Mouse (Mus musculus): ENCODE results near the gene Nod1. TPM values are rescaled to one million over a fixed set of nuclear protein-coding genes. Genes with fewer than 3 reads are reported as not detected.

Gene Nod1
- polyA plus RNA-seq, 1 experiment from 2014 or later = 4.2 TPM

- H3K36me3 ChIP-seq = peaks cover 6% of the 10 kb centered on the region; the same call in 1 of the 2 replicates
- H3K27ac ChIP-seq (replicated peaks) = no peak overlapping the region
- no peak overlapping the region for H3K4me3 ChIP-seq
- no peaks in the 10 kb centered on the region for H3K27me3 ChIP-seq (replicated peaks)
- 71% methylated on average over 4 of the region's 4 CpGs for WGBS
- no peak for ATAC-seq (ENCODE audit: extremely low read depth, insufficient number of reproducible peaks, low FRiP score, low TSS enrichment)
- no peak overlapping the region for H3K4me2 ChIP-seq
- no peaks in the 10 kb centered on the region for H3K9me3 ChIP-seq
- no peak overlapping the region for H3K9ac ChIP-seq
- peaks cover 33% of the 10 kb centered on the region for H3K4me1 ChIP-seq
These were observed 92.3 kb downstream of the Nod1 start for GRCm38 (mm10) chr6:54880086-54880485.

- H3K27me3 ChIP-seq (replicated peaks) = no peaks in the 10 kb centered on the region
- H3K4me3 ChIP-seq = no peak overlapping the region
- peaks cover 33% of the 10 kb centered on the region for H3K4me1 ChIP-seq
- H3K9me3 ChIP-seq = no peaks in the 10 kb centered on the region
- no peak overlapping the region for H3K9ac ChIP-seq
- peaks cover 6% of the 10 kb centered on the region; the same call in 1 of the 2 replicates for H3K36me3 ChIP-seq
- H3K27ac ChIP-seq (replicated peaks) = 0 out of 2 replicates have a peak overlapping the region, but pooled peaks have one; percentile 5
- no peak overlapping the region for H3K4me2 ChIP-seq
- no peak for ATAC-seq (ENCODE audit: extremely low read depth, insufficient number of reproducible peaks, low FRiP score, low TSS enrichment)
These were observed 93.9 kb downstream of the Nod1 start for GRCm38 (mm10) chr6:54878546-54878945.

GRCm38 (mm10) chr6:54877651-54878050, 94.8 kb downstream of the Nod1 start:
- no peak overlapping the region for H3K4me3 ChIP-seq
- peaks cover 6% of the 10 kb centered on the region; the same call in 1 of the 2 replicates for H3K36me3 ChIP-seq
- peaks cover 33% of the 10 kb centered on the region for H3K4me1 ChIP-seq
- no peaks in the 10 kb centered on the region for H3K27me3 ChIP-seq (replicated peaks)
- ATAC-seq (ENCODE audit: extremely low read depth, insufficient number of reproducible peaks, low FRiP score, low TSS enrichment) = no peak
- H3K9ac ChIP-seq = no peak overlapping the region
- no peak overlapping the region for H3K27ac ChIP-seq (replicated peaks)
- H3K9me3 ChIP-seq = no peaks in the 10 kb centered on the region
- 72% methylated on average over 3 of the region's 3 CpGs for whole genome bisulfite sequencing
- H3K4me2 ChIP-seq = no peak overlapping the region

GRCm38 (mm10) chr6:54876782-54877181, 95.6 kb downstream of the Nod1 start:
- no peak overlapping the region for H3K9ac ChIP-seq
- no peaks in the 10 kb centered on the region for H3K27me3 ChIP-seq (replicated peaks)
- peak overlapping the region; percentile 3 for H3K4me2 ChIP-seq
- no peak overlapping the region for H3K4me3 ChIP-seq
- H3K27ac ChIP-seq (replicated peaks) = no peak overlapping the region
- no peaks in the 10 kb centered on the region for H3K9me3 ChIP-seq
- ATAC-seq (ENCODE audit: extremely low read depth, insufficient number of reproducible peaks, low FRiP score, low TSS enrichment) = no peak
- peaks cover 33% of the 10 kb centered on the region for H3K4me1 ChIP-seq
- WGBS = 8% methylated on average over 5 of the region's 5 CpGs
- H3K36me3 ChIP-seq = peaks cover 6% of the 10 kb centered on the region; the same call in 1 of the 2 replicates

Other genes with a start within 250 kb of the Nod1 start
- 2.2 and 2.4 TPM in 2 replicates for gene Znrf2, start 155.7 kb downstream of the Nod1 start, polyA plus RNA-seq (2015; fragmentation: Nextera tagmentation; extraction: Ambion mirVana)
- gene Ggct, start 20.3 kb upstream of the Nod1 start, polyA plus RNA-seq (2015; fragmentation: Nextera tagmentation; extraction: Ambion mirVana) = 6.3 and 6.9 TPM in 2 replicates
- gene Gars, start 65.4 kb upstream of the Nod1 start, polyA plus RNA-seq (2015; fragmentation: Nextera tagmentation; extraction: Ambion mirVana) = 158 and 169 TPM in 2 replicates
- gene Crhr2, start 160.4 kb upstream of the Nod1 start, polyA plus RNA-seq (2015; fragmentation: Nextera tagmentation; extraction: Ambion mirVana) = 6.7 and 6.9 TPM in 2 replicates
- gene Inmt, start 202.4 kb upstream of the Nod1 start, polyA plus RNA-seq (2015; fragmentation: Nextera tagmentation; extraction: Ambion mirVana) = 0.32 and 0.40 TPM in 2 replicates
- gene Mindy4, start 230.8 kb upstream of the Nod1 start, polyA plus RNA-seq (2015; fragmentation: Nextera tagmentation; extraction: Ambion mirVana) = 5.0 and 6.4 TPM in 2 replicates